Mouse (Mus musculus) C2C12 (cell line): Measurements from ENCODE around the gene Tmcc2. TPM values are rescaled to one million over a fixed set of nuclear protein-coding genes. Genes with fewer than 3 reads are reported as not detected.

ENCODE experiments used
- H3K27me3 ChIP-seq: one replicate; pipeline ENCODE4 v1.6.1; 2011; ENCODE audit not compliant: control insufficient read depth, insufficient read depth, insufficient read length
- H3K36me3 ChIP-seq: one replicate; pipeline ENCODE4 v1.6.1; 2011; ENCODE audit not compliant: control insufficient read depth, insufficient read depth
- H3K4me3 ChIP-seq: one replicate; pipeline ENCODE4 v1.5.1; 2011; ENCODE audit warnings: mild to moderate bottlenecking, control low read depth; ENCODE audit not compliant: poor library complexity, insufficient read depth, severe bottlenecking
- H3K79me2 ChIP-seq: one replicate; pipeline ENCODE4 v1.6.1; 2011; ENCODE audit not compliant: control insufficient read depth, insufficient read depth
- H3K79me3 ChIP-seq: one replicate; pipeline ENCODE4 v1.6.1; 2011; ENCODE audit warnings: low read depth, control low read depth
- H3ac ChIP-seq: one replicate; pipeline ENCODE3; 2011; ENCODE audit warnings: low read depth; ENCODE audit not compliant: control insufficient read depth, insufficient read length
- CEBPB ChIP-seq: IDR thresholded peaks from one replicate; pipeline ENCODE4 v1.6.1; 2011; ENCODE audit warnings: low read depth, mild to moderate bottlenecking, control low read depth, moderate library complexity
- CTCF ChIP-seq: IDR thresholded peaks from one replicate; pipeline ENCODE4 v1.5.1; 2011; ENCODE audit not compliant: control insufficient read depth, insufficient read depth, insufficient read length
- FOSL1 ChIP-seq: IDR thresholded peaks from one replicate; pipeline ENCODE4 v1.8.0; 2011; ENCODE audit warnings: mild to moderate bottlenecking, low read length; ENCODE audit not compliant: poor library complexity, insufficient read depth, severe bottlenecking
- MAX ChIP-seq: IDR thresholded peaks from one replicate; pipeline ENCODE4 v1.6.1; 2011; ENCODE audit warnings: mild to moderate bottlenecking, control low read depth
- MYOD1 ChIP-seq: IDR thresholded peaks from one replicate; pipeline ENCODE4 v1.6.1; 2011; ENCODE audit warnings: low read depth; ENCODE audit not compliant: control insufficient read depth, insufficient read length
- MYOG ChIP-seq: IDR thresholded peaks from one replicate; pipeline ENCODE4 v1.6.1; 2011; ENCODE audit not compliant: control insufficient read depth, insufficient read length; ENCODE audit errors: extremely low read depth
- USF1 ChIP-seq: IDR thresholded peaks from one replicate; pipeline ENCODE4 v1.6.1; 2011; ENCODE audit warnings: low read depth, mild to moderate bottlenecking, control low read depth, moderate library complexity
- polyA plus RNA-seq: library from polyadenylated mRNA; unstranded; fragments of >200 nt; fragmentation: generic; extraction: Trizol; gene quantifications from one replicate; pipeline ENCODE4 v1.2.1, GENCODE M21; 2012; ENCODE audit warnings: missing spikeins

Tmcc2 gene
- polyA plus RNA-seq, 1 experiment, result 37.3 TPM

GRCm38 (mm10) chr1:132333675-132334141 lies 57.4 kb downstream of the Tmcc2 start:
- Histone ChIP-seq H3K4me3 (no peak overlapping the region), H3K79me2 (peaks cover 6% of the 10 kb centered on the region), H3K79me3 (peaks cover 3% of the 10 kb centered on the region), H3K27me3 (no peaks in the 10 kb centered on the region), H3K36me3 (peaks cover 45% of the 10 kb centered on the region), H3ac (no peak overlapping the region)
- TF ChIP-seq CTCF (no peak), MAX (no peak), USF1 (no peak), CEBPB (no peak), MYOG (no peak), FOSL1 (no peak), MYOD1 (no peak)

GRCm38 (mm10) chr1:132333201-132333600 lies 57.9 kb downstream of the Tmcc2 start:
- Histone ChIP-seq H3K36me3 (peaks cover 50% of the 10 kb centered on the region), H3K4me3 (no peak overlapping the region), H3ac (no peak overlapping the region), H3K27me3 (no peaks in the 10 kb centered on the region), H3K79me2 (peaks cover 6% of the 10 kb centered on the region), H3K79me3 (peaks cover 3% of the 10 kb centered on the region)
- no peak for TF ChIP-seq FOSL1
- TF ChIP-seq MYOD1, result no peak
- TF ChIP-seq CEBPB, result no peak
- TF ChIP-seq MAX, result no peak
- no peak for TF ChIP-seq USF1
- TF ChIP-seq MYOG, result no peak
- TF ChIP-seq CTCF, result no peak

GRCm38 (mm10) chr1:132331283-132331682 lies 59.8 kb downstream of the Tmcc2 start:
- Histone ChIP-seq H3K27me3 (no peaks in the 10 kb centered on the region), H3K4me3 (no peak overlapping the region), H3K36me3 (peaks cover 69% of the 10 kb centered on the region), H3K79me2 (peaks cover 19% of the 10 kb centered on the region), H3ac (no peak overlapping the region), H3K79me3 (peaks cover 7% of the 10 kb centered on the region)
- TF ChIP-seq CTCF (no peak), FOSL1 (no peak), MAX (no peak), MYOD1 (no peak), MYOG (no peak), CEBPB (no peak), USF1 (no peak)

- Histone ChIP-seq H3ac (no peak overlapping the region), H3K79me2 (peaks cover 27% of the 10 kb centered on the region), H3K36me3 (peaks cover 76% of the 10 kb centered on the region), H3K27me3 (no peaks in the 10 kb centered on the region), H3K79me3 (peaks cover 10% of the 10 kb centered on the region), H3K4me3 (no peak overlapping the region)
- TF ChIP-seq MAX (no peak), CEBPB (no peak), USF1 (no peak)
Observed at GRCm38 (mm10) chr1:132330397-132330796, 60.7 kb downstream of the Tmcc2 start.

DNA sequence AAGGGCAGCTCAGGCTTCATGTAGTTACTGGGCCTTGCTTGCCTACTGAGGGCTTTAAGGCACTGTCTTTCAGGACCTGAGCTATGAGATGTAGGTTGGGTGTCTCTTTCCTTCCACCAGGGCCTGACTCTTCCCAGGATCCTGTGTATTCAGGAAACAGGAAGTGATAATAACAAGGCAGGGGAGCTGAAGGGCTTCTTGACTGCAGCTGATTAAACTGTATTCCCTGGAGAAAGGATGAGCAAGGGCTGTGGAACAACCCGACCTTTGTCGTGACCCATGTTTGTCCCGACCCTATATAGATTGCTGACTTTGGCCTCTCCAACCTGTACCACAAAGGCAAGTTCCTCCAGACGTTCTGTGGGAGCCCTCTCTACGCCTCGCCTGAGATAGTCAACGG lies 61.4 kb downstream of the Tmcc2 start:
- peaks cover 11% of the 10 kb centered on the region for H3K79me3 ChIP-seq
- peaks cover 84% of the 10 kb centered on the region for H3K36me3 ChIP-seq
- H3K27me3 ChIP-seq, result no peaks in the 10 kb centered on the region
- no peak overlapping the region for H3ac ChIP-seq
- TF ChIP-seq MYOG, result no peak
- no peak for TF ChIP-seq USF1
- no peak for TF ChIP-seq MAX
- TF ChIP-seq MYOD1, result no peak
- no peak for TF ChIP-seq FOSL1
- TF ChIP-seq CEBPB, result no peak
- no peak for TF ChIP-seq CTCF
- H3K79me2 ChIP-seq, result peaks cover 31% of the 10 kb centered on the region
- H3K4me3 ChIP-seq, result no peak overlapping the region

- TF ChIP-seq USF1 (no peak), MAX (no peak), MYOD1 (no peak)
- H3K4me3 ChIP-seq, result no peak overlapping the region
- H3K27me3 ChIP-seq, result no peaks in the 10 kb centered on the region
- H3ac ChIP-seq, result no peak overlapping the region
- H3K79me3 ChIP-seq, result peaks cover 15% of the 10 kb centered on the region
- H3K79me2 ChIP-seq, result peaks cover 42% of the 10 kb centered on the region
- peaks cover 95% of the 10 kb centered on the region for H3K36me3 ChIP-seq
Observed at GRCm38 (mm10) chr1:132328565-132328964, 62.5 kb downstream of the Tmcc2 start.
